Mouse (Mus musculus) G1E (cell line): ENCODE results near the gene Sstr4.

Source experiments
- CTCF ChIP-seq: IDR thresholded peaks from 2 replicates; pipeline ENCODE4 v1.5.1; 2012; ENCODE audit warnings: low read depth, low read length, inconsistent platforms, mixed read lengths
- GATA1 ChIP-seq: IDR thresholded peaks from 2 replicates; pipeline ENCODE4 v1.6.1; 2012; ENCODE audit warnings: borderline replicate concordance, low read length, inconsistent platforms, mixed read lengths
- TAL1 ChIP-seq: conservative IDR thresholded peaks from 2 replicates; pipeline ENCODE4 v1.6.1; 2012; ENCODE audit warnings: low read depth, low read length, inconsistent platforms, mixed read lengths

DNA sequence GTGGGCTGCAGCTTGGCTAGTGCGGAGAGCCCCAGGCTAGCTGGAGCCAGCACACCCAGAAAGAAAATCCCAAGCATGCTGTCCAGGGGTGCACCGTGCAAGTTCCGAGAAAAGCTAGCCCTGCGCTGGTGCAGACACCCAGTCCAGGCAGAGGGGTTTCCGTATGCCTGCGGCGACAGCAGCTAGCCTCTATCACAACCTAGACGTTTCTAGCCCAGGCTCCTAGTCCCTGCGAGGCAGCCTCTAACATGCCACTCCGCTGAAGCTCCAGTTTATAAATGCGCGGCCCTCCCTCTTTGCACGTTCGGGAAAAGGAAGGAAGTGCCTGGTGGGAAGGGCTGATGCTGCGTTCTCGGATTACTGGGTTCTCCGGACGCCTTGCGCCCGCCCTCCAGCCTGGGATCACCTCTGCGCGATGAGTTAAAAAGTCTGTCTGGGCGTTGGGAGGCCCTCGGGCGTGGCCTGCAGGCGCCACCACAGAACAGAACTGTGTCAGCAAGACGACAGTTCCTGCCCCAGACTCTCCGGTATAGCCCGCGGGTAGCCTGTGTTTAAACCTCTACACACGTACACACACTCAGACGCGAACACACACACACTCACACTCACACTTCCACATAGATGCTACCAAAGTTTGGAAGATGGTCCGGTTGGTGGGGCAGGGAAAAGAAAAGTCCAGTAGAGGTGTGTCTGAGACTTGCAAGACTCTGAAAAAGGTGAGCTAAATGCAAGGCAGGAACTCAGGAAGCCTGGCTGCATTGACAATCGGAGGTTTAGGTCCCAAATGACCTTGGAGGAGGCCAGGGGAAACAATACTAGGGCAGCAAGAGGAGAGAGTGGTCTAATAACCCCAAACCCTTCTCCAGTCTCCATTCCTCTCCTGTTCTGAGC is 13.0 kb downstream of the Sstr4 start, which contains the start of gene Thbd:
- TF ChIP-seq CTCF = no peak
- TF ChIP-seq GATA1 = no peak
- TF ChIP-seq TAL1 = no peak
